Mouse (Mus musculus) embryonic facial prominence, embryonic 11.5 days (tissue): ENCODE measurements at regions not wholly inside any gene's neighbourhood (a gene's known extent, or its start where the extent isn't known, plus 50 kb on each side); places are given as distances from the start of the nearest gene placed in this dataset.

ENCODE experiments used
- ATAC-seq: fragments of 200-750 bp; cut with Nextera tagmentation; replicated peaks from 2 replicates; pipeline ENCODE4 v1.8.0; 2017; ENCODE audit warnings: low read depth; ENCODE audit not compliant: insufficient number of reproducible peaks, low FRiP score, low TSS enrichment
- DNase-seq: peaks from one replicate; pipeline ENCODE4 v3.0.0-alpha.2; 2015; ENCODE audit warnings: low spot score
- H3K27ac ChIP-seq: fragments of 300-500 bp; sonication (generic); replicated peaks from 2 replicates; pipeline ENCODE4 v1.5.1; 2014; ENCODE audit warnings: mild to moderate bottlenecking, low read depth, low read length, control low read depth
- H3K27me3 ChIP-seq: fragments of 300-500 bp; sonication (generic); 2 replicates; pipeline ENCODE4 v1.6.1; 2014; ENCODE audit warnings: mild to moderate bottlenecking, low read length, moderate library complexity, mixed read lengths; ENCODE audit not compliant: control insufficient read depth, insufficient read depth
- H3K36me3 ChIP-seq: fragments of 300-500 bp; sonication (generic); replicated peaks from 2 replicates; pipeline ENCODE4 v1.6.1; 2014; ENCODE audit warnings: low read depth, mild to moderate bottlenecking, low read length, moderate library complexity, mixed read lengths; ENCODE audit not compliant: control insufficient read depth, insufficient read depth
- H3K4me1 ChIP-seq: fragments of 300-500 bp; sonication (generic); 2 replicates; pipeline ENCODE4 v1.6.1; 2014; ENCODE audit warnings: low read length, mixed read lengths; ENCODE audit not compliant: control insufficient read depth, insufficient read depth
- H3K4me2 ChIP-seq: fragments of 300-500 bp; sonication (generic); 2 replicates; pipeline ENCODE4 v1.6.1; 2014; ENCODE audit warnings: low read depth, mild to moderate bottlenecking, control low read depth, low read length, moderate library complexity
- H3K4me3 ChIP-seq: fragments of 300-500 bp; sonication (generic); 2 replicates; pipeline ENCODE4 v1.5.1; 2014; ENCODE audit warnings: low read depth, low read length, control low read depth
- H3K9ac ChIP-seq: fragments of 300-500 bp; sonication (generic); replicated peaks from 2 replicates; pipeline ENCODE4 v1.6.1; 2014; ENCODE audit warnings: mild to moderate bottlenecking, control low read depth, low read length
- H3K9me3 ChIP-seq: fragments of 300-500 bp; sonication (generic); replicated peaks from 2 replicates; pipeline ENCODE4 v1.6.1; 2016; ENCODE audit warnings: mild to moderate bottlenecking, low read length, inconsistent platforms, mixed read lengths; ENCODE audit not compliant: control insufficient read depth
- WGBS: fragments of 180-500 bp; shearing (Covaris S2); extraction: QIAGEN DNeasy Blood & Tissue Kit; methylation state at CpG from one replicate; pipeline ENCODE4 v1.1.7; 2014; 5-methylcytosine and 5-hydroxymethylcytosine counted together

DNA sequence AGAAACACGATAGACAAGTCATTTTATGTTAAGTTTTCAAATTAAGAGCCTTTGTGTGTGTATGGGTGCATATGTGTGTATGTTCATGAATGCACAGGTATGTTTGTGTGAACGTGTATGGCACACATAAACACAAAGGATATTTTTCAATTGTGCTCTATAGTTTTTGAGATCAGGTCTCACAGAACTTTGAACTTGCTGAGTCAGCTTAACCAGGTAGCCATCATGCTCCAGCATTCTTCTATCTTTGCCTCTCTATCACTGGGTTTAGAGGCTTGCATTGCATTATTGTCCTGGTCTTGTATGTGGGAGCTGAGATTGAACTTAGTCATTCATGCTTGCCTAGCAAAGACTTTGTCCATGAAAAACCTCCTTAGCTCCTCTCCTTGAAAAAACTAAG is 198.8 kb downstream of the Tfap2b start:
- 71% methylated on average over 2 of the region's 2 CpGs for WGBS
- Histone ChIP-seq H3K4me1 (no peaks in the 10 kb centered on the region), H3K9ac (no peak overlapping the region), H3K4me3 (no peak overlapping the region), H3K4me2 (no peak overlapping the region), H3K27me3 (no peaks in the 10 kb centered on the region), H3K27ac (no peak overlapping the region), H3K9me3 (no peaks in the 10 kb centered on the region), H3K36me3 (no peaks in the 10 kb centered on the region)
- ATAC-seq (no peak), DNase-seq (no peak)

DNA sequence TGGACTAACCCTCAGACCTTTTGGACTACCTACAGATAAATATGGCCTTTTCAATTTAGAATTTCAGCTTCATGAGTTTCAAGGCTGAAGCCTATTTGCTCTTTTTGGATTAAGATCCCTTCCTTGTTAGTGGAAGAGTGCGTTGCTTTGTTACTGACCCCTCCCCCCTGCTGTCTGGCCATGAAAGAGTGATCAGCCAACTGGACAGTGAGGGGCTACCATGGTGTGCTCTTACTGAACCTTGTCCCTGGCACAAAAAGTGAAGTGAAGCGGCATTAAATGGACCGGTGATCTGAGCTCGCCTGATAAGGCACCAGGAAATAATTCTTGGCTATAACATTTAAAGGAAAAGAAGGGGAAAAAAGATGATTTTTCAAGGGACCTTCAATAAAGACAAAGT is 203.6 kb downstream of the Tfap2b start:
- no peaks in the 10 kb centered on the region for H3K27me3 ChIP-seq
- H3K9ac ChIP-seq: no peak overlapping the region
- H3K4me2 ChIP-seq: no peak overlapping the region
- ATAC-seq (no peak), DNase-seq (no peak)
- H3K4me1 ChIP-seq: no peaks in the 10 kb centered on the region
- WGBS: 61% methylated on average over 4 of the region's 4 CpGs
- H3K9me3 ChIP-seq: no peaks in the 10 kb centered on the region
- no peaks in the 10 kb centered on the region for H3K36me3 ChIP-seq
- H3K4me3 ChIP-seq: no peak overlapping the region
- H3K27ac ChIP-seq: no peak overlapping the region

DNA sequence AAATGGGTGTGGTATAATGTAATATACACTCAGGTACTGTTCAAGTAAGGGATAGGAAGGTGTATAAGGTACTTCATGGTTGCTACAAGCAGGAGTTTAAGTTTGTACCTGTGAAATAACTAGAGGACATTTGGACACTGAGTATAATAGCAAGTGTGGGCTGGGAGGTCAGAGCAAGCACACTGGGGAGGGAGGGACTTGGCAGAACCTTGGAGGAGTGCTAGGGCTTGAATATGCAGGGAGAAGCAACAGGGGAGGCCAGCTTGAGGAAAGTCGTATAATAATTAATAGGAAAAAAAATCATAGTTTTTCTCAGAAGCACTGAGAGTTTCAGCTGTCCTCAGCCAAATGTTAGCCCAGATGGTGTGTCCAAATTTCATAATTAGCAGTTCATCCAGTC is 212.4 kb downstream of the Tfap2b start:
- no peaks in the 10 kb centered on the region for H3K27me3 ChIP-seq
- no peak overlapping the region for H3K27ac ChIP-seq
- H3K4me1 ChIP-seq: no peaks in the 10 kb centered on the region
- 68% methylated on average over 1 of the region's 1 CpGs for WGBS
- DNase-seq (no peak), ATAC-seq (no peak)
- no peak overlapping the region for H3K4me2 ChIP-seq
- no peak overlapping the region for H3K9ac ChIP-seq
- no peak overlapping the region for H3K4me3 ChIP-seq
- no peaks in the 10 kb centered on the region for H3K9me3 ChIP-seq
- H3K36me3 ChIP-seq: no peaks in the 10 kb centered on the region

DNA sequence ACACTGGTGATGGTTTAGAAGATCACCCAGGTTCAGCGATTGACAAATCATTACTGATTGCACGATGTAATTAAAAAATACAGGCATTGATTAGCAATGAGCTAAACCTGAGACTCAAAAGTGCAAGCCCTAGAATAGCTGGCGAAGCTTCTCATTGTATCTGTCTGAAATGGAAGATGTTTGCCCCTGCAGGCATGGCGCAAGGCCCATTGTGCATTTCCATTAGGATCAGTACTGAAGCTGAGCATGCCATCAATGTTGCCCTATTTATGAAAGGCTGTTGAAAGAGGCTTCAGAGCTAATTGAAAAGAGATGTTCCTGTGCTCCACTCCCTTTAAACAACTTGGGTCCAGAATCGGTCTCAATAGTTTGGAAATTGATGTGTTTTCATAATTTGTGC is 242.1 kb downstream of the Tfap2b start:
- no peak overlapping the region for H3K4me3 ChIP-seq
- ATAC-seq (no peak), DNase-seq (no peak)
- no peak overlapping the region for H3K4me2 ChIP-seq
- WGBS: 79% methylated on average over 5 of the region's 5 CpGs
- H3K9ac ChIP-seq: no peak overlapping the region
- no peaks in the 10 kb centered on the region for H3K4me1 ChIP-seq
- H3K9me3 ChIP-seq: no peaks in the 10 kb centered on the region
- H3K27me3 ChIP-seq: no peaks in the 10 kb centered on the region
- H3K27ac ChIP-seq: no peak overlapping the region
- H3K36me3 ChIP-seq: no peaks in the 10 kb centered on the region

DNA sequence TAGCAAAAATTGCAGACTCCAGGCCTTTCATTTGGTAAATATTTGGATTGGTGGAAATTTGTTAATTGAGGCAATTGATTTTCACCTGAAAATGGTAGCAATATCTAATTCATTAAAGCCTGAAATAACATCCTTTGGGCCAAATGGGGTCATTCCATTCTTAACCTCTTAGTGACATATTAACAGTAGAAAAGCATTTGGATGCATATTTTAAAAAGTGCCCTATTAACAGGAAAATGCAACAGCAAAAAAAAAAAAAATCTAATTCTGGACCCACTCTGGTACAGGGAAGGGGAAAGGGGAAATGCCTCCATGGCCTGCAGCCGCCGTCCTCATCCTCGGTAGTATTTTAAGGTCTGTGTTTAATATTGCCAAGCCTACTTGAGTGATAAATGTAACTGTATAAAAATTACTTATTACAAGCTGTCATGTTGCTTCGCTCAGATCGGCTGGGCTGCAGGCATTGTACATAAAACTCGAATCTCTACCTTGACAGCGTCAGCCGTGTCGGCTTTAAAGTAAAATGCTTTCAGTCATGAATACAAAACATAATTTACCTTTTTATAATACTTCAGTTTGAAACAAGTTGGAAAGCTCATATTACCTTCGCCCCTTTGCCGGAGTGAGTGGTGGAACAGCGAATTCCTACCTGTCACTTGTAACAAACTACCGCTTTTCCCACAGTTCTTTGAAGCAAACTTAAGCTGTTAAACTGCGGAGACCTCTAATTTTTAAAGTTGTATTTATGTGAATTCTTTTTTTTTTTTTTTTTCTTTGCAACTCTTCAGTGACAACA is 250.1 kb downstream of the Tfap2b start:
- Histone ChIP-seq H3K9ac (no peak overlapping the region), H3K36me3 (no peaks in the 10 kb centered on the region), H3K27ac (no peak overlapping the region), H3K4me3 (no peak overlapping the region), H3K4me2 (no peak overlapping the region), H3K4me1 (no peaks in the 10 kb centered on the region), H3K27me3 (no peaks in the 10 kb centered on the region), H3K9me3 (no peaks in the 10 kb centered on the region)
- 73% methylated on average over 14 of the region's 14 CpGs for WGBS
- ATAC-seq (no peak), DNase-seq (peak; percentile 15)

DNA sequence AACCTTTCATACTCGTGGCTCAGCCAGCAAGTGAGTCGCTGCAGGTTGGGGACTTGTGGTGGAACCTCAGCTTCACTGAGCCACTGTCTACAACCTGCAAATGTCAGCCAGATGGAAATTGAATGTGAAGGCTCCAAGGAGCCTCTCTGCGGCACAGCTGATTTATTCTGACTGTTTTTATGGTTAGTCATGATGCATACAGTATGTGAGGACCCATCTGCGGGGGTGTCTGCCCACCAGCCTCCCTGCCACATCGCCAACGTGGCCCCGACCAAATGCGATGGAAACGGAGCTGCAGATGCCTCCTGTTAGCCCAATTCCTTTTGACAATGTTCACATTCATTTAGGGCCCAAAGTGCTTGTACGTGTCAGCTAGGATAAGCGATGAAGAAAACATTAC is 251.2 kb downstream of the Tfap2b start:
- Histone ChIP-seq H3K9me3 (no peaks in the 10 kb centered on the region), H3K27ac (no peak overlapping the region), H3K4me2 (no peak overlapping the region), H3K4me1 (no peaks in the 10 kb centered on the region), H3K9ac (no peak overlapping the region), H3K27me3 (no peaks in the 10 kb centered on the region), H3K36me3 (no peaks in the 10 kb centered on the region), H3K4me3 (no peak overlapping the region)
- DNase-seq: no peak
- WGBS: 82% methylated on average over 11 of the region's 11 CpGs
- no peak for ATAC-seq

DNA sequence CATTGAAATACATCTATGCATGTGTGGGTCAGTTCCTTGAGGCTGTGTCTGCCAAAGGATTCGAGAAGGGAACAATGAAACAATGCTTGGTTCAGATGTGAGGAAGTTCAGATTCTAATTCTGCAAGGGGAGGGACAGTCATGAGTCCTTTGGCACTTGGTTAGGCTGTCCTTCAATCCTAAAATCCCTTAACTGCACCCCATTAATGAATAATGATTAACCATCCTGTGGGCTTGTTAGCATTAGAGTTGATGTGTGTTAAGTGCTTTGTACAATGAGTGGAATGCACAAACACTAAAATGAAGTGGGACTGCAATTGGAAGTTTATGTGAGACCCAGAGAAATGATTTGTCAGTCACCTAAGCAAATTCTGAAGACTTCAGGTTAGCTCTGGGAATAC is 264.8 kb downstream of the Tfap2b start:
- Histone ChIP-seq H3K27me3 (no peaks in the 10 kb centered on the region), H3K9ac (no peak overlapping the region), H3K9me3 (no peaks in the 10 kb centered on the region), H3K4me3 (no peak overlapping the region), H3K27ac (no peak overlapping the region), H3K4me1 (no peaks in the 10 kb centered on the region), H3K36me3 (no peaks in the 10 kb centered on the region), H3K4me2 (no peak overlapping the region)
- ATAC-seq: no peak
- 34% methylated on average over 1 of the region's 1 CpGs for WGBS
- no peak for DNase-seq
